Mouse (Mus musculus): ENCODE results near the gene Gin1. TPM values are rescaled to one million over a fixed set of nuclear protein-coding genes. Genes with fewer than 3 reads are reported as not detected.

The Gin1 gene
- total RNA-seq, 2 experiments from 2014 or later: 8.8 to 10.3 TPM

Other genes with a start within 250 kb of the Gin1 start
- 1 to 10 TPM; 5.2 to 7.2 TPM for gene D1Ertd622e, start 108.1 kb upstream of the Gin1 start, total RNA-seq (2021)
- gene Ppip5k2, start 239 bp downstream of the Gin1 start, total RNA-seq (2021): 100 to 1,000 TPM in 1 of 2 experiments, 10 to 100 TPM in 1; 90.2 to 117 TPM

Data from heart, postnatal 14 days (tissue).